13 mouse cellular contexts compared by ENCODE assay signal in genomic region chr2:131125964-131126815, GRCm38 (mm10). TPM values are rescaled to one million over a fixed set of nuclear protein-coding genes. Genes with fewer than 3 reads are reported as not detected.
DNase-seq lines count a peak whose midpoint lies in the region; ATAC-seq and TF ChIP-seq lines count a peak whose summit lies in the region.
"Had no signal": no experiment of that assay in that cellular context is flagged by ENCODE, and none has a peak within 500 bp of the region (broad histone marks: within the 10 kb centered on the region; RNA-seq: fewer than 3 reads in every experiment).

No protein-coding gene starts in this region.

- no peaks in the 10 kb centered on the region for H3K36me3 ChIP-seq in lung, embryonic 14.5 days (ENCODE audit: insufficient read depth)
- no peaks in the 10 kb centered on the region for H3K36me3 ChIP-seq in hindbrain, embryonic 15.5 days
- H3K36me3 ChIP-seq in neural tube, embryonic 12.5 days, result no peaks in the 10 kb centered on the region

- H3K4me2 ChIP-seq in lung, embryonic 14.5 days, result peak overlapping the region; percentile 81
- peak overlapping the region; percentile 70; the same call in 1 of the 2 replicates for H3K4me2 ChIP-seq in hindbrain, embryonic 15.5 days
- peak overlapping the region; percentile 88; the same call in 1 of the 2 replicates for H3K4me2 ChIP-seq in neural tube, embryonic 12.5 days (replicated peaks)

- no peaks in the 10 kb centered on the region for H3K9me3 ChIP-seq in lung, embryonic 14.5 days (ENCODE audit: low read depth, low read length)
- H3K9me3 ChIP-seq in hindbrain, embryonic 15.5 days, result no peaks in the 10 kb centered on the region
- no peaks in the 10 kb centered on the region for H3K9me3 ChIP-seq in neural tube, embryonic 12.5 days

- intact Hi-C loops in gastrocnemius, postnatal 36 days (cut with DNase I), result no loop called here

- peak overlapping the region; percentile 10; the same call in 1 of the 2 replicates for H3K27ac ChIP-seq in lung, embryonic 14.5 days (ENCODE audit: low read depth)
- H3K27ac ChIP-seq in hindbrain, embryonic 15.5 days (replicated peaks), result no peak overlapping the region
- no peak overlapping the region for H3K27ac ChIP-seq in neural tube, embryonic 12.5 days

- peaks cover 11% of the 10 kb centered on the region for H3K4me1 ChIP-seq in lung, embryonic 14.5 days (ENCODE audit: insufficient read depth)
- H3K4me1 ChIP-seq in hindbrain, embryonic 15.5 days (replicated peaks), result peaks cover 14% of the 10 kb centered on the region
- H3K4me1 ChIP-seq in neural tube, embryonic 12.5 days, result peaks cover 15% of the 10 kb centered on the region

- TF ChIP-seq CTCF in lung, embryonic 14.5 days (IDR thresholded peaks at IDR 0.05; ENCODE audit: low read depth), result no peak

- peak; percentile 4 for DNase-seq in gastrocnemius, postnatal 10 days
- DNase-seq in gastrocnemius, postnatal 36 days, result no peak
- no peak for DNase-seq in lung, embryonic 14.5 days
- DNase-seq in lung, postnatal 14 days, result no peak
- DNase-seq in cerebellum, adult 11-12 months, result no peak
- DNase-seq in B cell, adult 2 months, result no peak
- DNase-seq: cerebellum, postnatal 10 days; right cerebral cortex, postnatal 14 days had no signal

- no peaks in the 10 kb centered on the region for H3K27me3 ChIP-seq in lung, embryonic 14.5 days (ENCODE audit: insufficient read depth, low read length)
- H3K27me3 ChIP-seq in hindbrain, embryonic 15.5 days, result no peaks in the 10 kb centered on the region
- H3K27me3 ChIP-seq in neural tube, embryonic 12.5 days (replicated peaks), result 0 out of 2 replicates have a peak, but pooled peaks cover 2% of the 10 kb centered on the region

- peak overlapping the region; percentile 85 for H3K9ac ChIP-seq in lung, embryonic 14.5 days
- H3K9ac ChIP-seq in hindbrain, embryonic 15.5 days, result no peak overlapping the region
- H3K9ac ChIP-seq in neural tube, embryonic 12.5 days, result no peak overlapping the region

- no peak for ATAC-seq in lung, embryonic 14.5 days (ENCODE audit: insufficient read depth)
- no peak for ATAC-seq in hindbrain, embryonic 15.5 days (ENCODE audit: low FRiP score, low read depth)
- no peak for ATAC-seq in neural tube, embryonic 12.5 days (ENCODE audit: low FRiP score, low read depth)

- 54% methylated on average over 9 of the region's 9 CpGs for WGBS in lung, embryonic 14.5 days
- 39% methylated on average over 9 of the region's 9 CpGs for WGBS in hindbrain, embryonic 15.5 days
- WGBS in neural tube, embryonic 12.5 days, result 40% methylated on average over 9 of the region's 9 CpGs

- H3K4me3 ChIP-seq in lung, embryonic 14.5 days (ENCODE audit: low read depth, low read length), result no peak overlapping the region
- no peak overlapping the region for H3K4me3 ChIP-seq in hindbrain, embryonic 15.5 days
- no peak overlapping the region for H3K4me3 ChIP-seq in neural tube, embryonic 12.5 days

RNA-seq across cellular contexts. Expression of gene Hspa12b, which starts 0.9 kb away (rescaled TPM):
- total RNA-seq in gastrocnemius, postnatal 10 days (2021), result 10 to 100 TPM; 18.3 to 25.0 TPM
- total RNA-seq in gastrocnemius, postnatal 36 days (2021), result 10 to 100 TPM in 1 of 2 experiments, 1 to 10 TPM in 1; 10.0 to 13.1 TPM
- polyA plus RNA-seq in lung, embryonic 14.5 days (2014; fragmentation: Nextera tagmentation; extraction: Ambion mirVana), result 8.8 and 10.0 TPM in 2 replicates
- polyA plus RNA-seq in hindbrain, embryonic 15.5 days (2015; fragmentation: Nextera tagmentation; extraction: Ambion mirVana), result 4.7 and 4.8 TPM in 2 replicates
- 6.1 and 6.9 TPM in 2 replicates for polyA plus RNA-seq in neural tube, embryonic 12.5 days (2016; fragmentation: Nextera tagmentation; extraction: Ambion mirVana)

RNA-seq across cellular contexts. Expression of gene Gm11037, which starts 7.1 kb away (rescaled TPM):
- total RNA-seq in gastrocnemius, postnatal 10 days (2021), result not detected
- not detected for total RNA-seq in gastrocnemius, postnatal 36 days (2021)
- polyA plus RNA-seq in lung, embryonic 14.5 days (2014; fragmentation: Nextera tagmentation; extraction: Ambion mirVana), result not detected in 2 replicates
- polyA plus RNA-seq in hindbrain, embryonic 15.5 days (2015; fragmentation: Nextera tagmentation; extraction: Ambion mirVana), result not detected in 2 replicates
- not detected in 2 replicates for polyA plus RNA-seq in neural tube, embryonic 12.5 days (2016; fragmentation: Nextera tagmentation; extraction: Ambion mirVana)
- polyA plus RNA-seq: C2C12; frontal cortex, adult 2 months; large intestine, adult 2 months had no signal

RNA-seq across cellular contexts. Expression of gene 1700037H04Rik, which starts 33.7 kb away (rescaled TPM):
- total RNA-seq in gastrocnemius, postnatal 10 days (2021), result 1 to 10 TPM; 7.2 to 9.3 TPM
- 1 to 10 TPM; 4.3 to 4.4 TPM for total RNA-seq in gastrocnemius, postnatal 36 days (2021)
- 70.6 and 76.1 TPM in 2 replicates for polyA plus RNA-seq in lung, embryonic 14.5 days (2014; fragmentation: Nextera tagmentation; extraction: Ambion mirVana)
- polyA plus RNA-seq in hindbrain, embryonic 15.5 days (2015; fragmentation: Nextera tagmentation; extraction: Ambion mirVana), result 86.4 and 90.9 TPM in 2 replicates
- polyA plus RNA-seq in neural tube, embryonic 12.5 days (2016; fragmentation: Nextera tagmentation; extraction: Ambion mirVana), result 98.8 and 104 TPM in 2 replicates

RNA-seq across cellular contexts. Expression of gene Siglec1, which starts 39.6 kb away (rescaled TPM):
- total RNA-seq in gastrocnemius, postnatal 10 days (2021), result 1 to 10 TPM; 1.2 to 1.4 TPM
- total RNA-seq in gastrocnemius, postnatal 36 days (2021), result under 1 TPM; 0.43 to 0.76 TPM
- polyA plus RNA-seq in lung, embryonic 14.5 days (2014; fragmentation: Nextera tagmentation; extraction: Ambion mirVana), result 0.23 and 0.34 TPM in 2 replicates
- 0.22 and 0.63 TPM in 2 replicates for polyA plus RNA-seq in hindbrain, embryonic 15.5 days (2015; fragmentation: Nextera tagmentation; extraction: Ambion mirVana)
- 0.11 and 0.13 TPM in 2 replicates for polyA plus RNA-seq in neural tube, embryonic 12.5 days (2016; fragmentation: Nextera tagmentation; extraction: Ambion mirVana)

RNA-seq across cellular contexts. Expression of gene Cenpb, which starts 53.7 kb away (rescaled TPM):
- 10 to 100 TPM; 58.4 to 59.5 TPM for total RNA-seq in gastrocnemius, postnatal 10 days (2021)
- total RNA-seq in gastrocnemius, postnatal 36 days (2021), result 10 to 100 TPM; 63.9 to 64.3 TPM
- polyA plus RNA-seq in lung, embryonic 14.5 days (2014; fragmentation: Nextera tagmentation; extraction: Ambion mirVana), result 9.3 and 9.7 TPM in 2 replicates
- polyA plus RNA-seq in hindbrain, embryonic 15.5 days (2015; fragmentation: Nextera tagmentation; extraction: Ambion mirVana), result 15.2 and 15.5 TPM in 2 replicates
- 19.3 and 21.1 TPM in 2 replicates for polyA plus RNA-seq in neural tube, embryonic 12.5 days (2016; fragmentation: Nextera tagmentation; extraction: Ambion mirVana)
